ENCODE assay signal across 14 mouse cellular contexts in genomic region chr13:81133336-81133735, GRCm38 (mm10).
A peak's percentile ranks its signal among the peaks of the same experiment; 100 is the strongest.
DNase-seq lines count a peak whose midpoint lies in the region; ATAC-seq and TF ChIP-seq lines count a peak whose summit lies in the region.
"Had no signal": no experiment of that assay in that cellular context is flagged by ENCODE, and none has a peak within 500 bp of the region (broad histone marks: within the 10 kb centered on the region; RNA-seq: fewer than 3 reads in every experiment).

No protein-coding gene starts in this region.

- no peaks in the 10 kb centered on the region for H3K9me3 ChIP-seq in heart, embryonic 13.5 days
- no peaks in the 10 kb centered on the region for H3K9me3 ChIP-seq in MEL (replicated peaks; ENCODE audit: insufficient read depth, low read length)

- TF ChIP-seq CTCF in MEL (IDR thresholded peaks at IDR 0.05 in 2 of 3, conservative IDR thresholded peaks at IDR 0.05 in 1 of 3; ENCODE audit: control insufficient read depth in 1 of 3, insufficient read depth in 1 of 3, low read depth in 2 of 3, low read length in 3 of 3, poor library complexity in 1 of 3, severe bottlenecking in 1 of 3), result no peak
- TF ChIP-seq CTCF in bone marrow macrophage, adult 2 months (IDR thresholded peaks at IDR 0.05; ENCODE audit: low read depth, low read length), result no peak

- H3K79me2 ChIP-seq in MEL (ENCODE audit: control insufficient read depth, insufficient read depth, low read length, poor library complexity), result no peaks in the 10 kb centered on the region

- WGBS in heart, embryonic 13.5 days, result 78% methylated on average over 4 of the region's 4 CpGs

- intact Hi-C loops in heart, postnatal 36 days (cut with DNase I), result loop anchor here (2.0 kb wide), 1 partner anchor 251 kb away; the partner anchor contains the start of gene Arrdc3

- no peak for TF ChIP-seq RAD21 in MEL (IDR thresholded peaks at IDR 0.05; ENCODE audit: low read depth, low read length)

- no peak for ATAC-seq in heart, embryonic 13.5 days (ENCODE audit: extremely low read depth, insufficient number of reproducible peaks, low FRiP score, low TSS enrichment)
- ATAC-seq: CD4-positive, CD25-positive, alpha-beta regulatory T cell, adult 4 months had no signal

- peaks cover 69% of the 10 kb centered on the region for H3K4me1 ChIP-seq in heart, embryonic 13.5 days
- H3K4me1 ChIP-seq in MEL (ENCODE audit: control insufficient read depth in 1 of 2, insufficient read depth in 2 of 2, low read length in 2 of 2), result peaks cover 2 to 16% of the 10 kb centered on the region in 2 experiments
- H3K4me1 ChIP-seq in bone marrow macrophage, adult 2 months (ENCODE audit: control insufficient read depth, insufficient read depth, low read length), result peaks cover 56% of the 10 kb centered on the region

- H3K4me2 ChIP-seq in heart, embryonic 13.5 days, result no peak overlapping the region
- H3K4me2 ChIP-seq: lung, embryonic 14.5 days had no signal

- H3K9ac ChIP-seq in heart, embryonic 13.5 days, result no peak overlapping the region
- no peak overlapping the region for H3K9ac ChIP-seq in MEL (ENCODE audit: control insufficient read depth, low read depth, low read length, poor library complexity, severe bottlenecking)
- H3K9ac ChIP-seq: lung, embryonic 14.5 days had no signal

- H3K36me3 ChIP-seq in heart, embryonic 13.5 days, result no peaks in the 10 kb centered on the region
- peaks cover 0 to 12% of the 10 kb centered on the region in 2 experiments; a peak in 2 of 4 replicates for H3K36me3 ChIP-seq in MEL (ENCODE audit: control insufficient read depth in 1 of 2, insufficient read depth in 2 of 2, low read length in 2 of 2)

- H3K4me3 ChIP-seq in heart, embryonic 13.5 days, result no peak overlapping the region
- H3K4me3 ChIP-seq in MEL (ENCODE audit: control insufficient read depth in 1 of 2, insufficient read depth in 1 of 2, low read depth in 2 of 2, low read length in 2 of 2), result no peak overlapping the region
- H3K4me3 ChIP-seq in bone marrow macrophage, adult 2 months (ENCODE audit: insufficient read depth, low read length), result no peak overlapping the region

- TF ChIP-seq EP300 in MEL (IDR thresholded peaks at IDR 0.05; ENCODE audit: low read depth in 1 of 2, low read length in 2 of 2), result no peak

- no peak for DNase-seq in heart, postnatal 36 days
- peak; percentile 18 for DNase-seq in MEL (ENCODE audit: low read depth, low spot score)
- DNase-seq in kidney, postnatal 25 days, result peak; percentile 41 to 59
- no peak for DNase-seq in cerebellum, postnatal 10 days
- DNase-seq in gastrocnemius, adult 8-10 months (ENCODE audit: low spot score in 2 of 2), result no peak
- no peak for DNase-seq in thymus, postnatal 36 days
- DNase-seq: adrenal gland, postnatal 36 days; cerebellum, adult 9-11 months; spleen, adult 18-20 months; thymus, adult 18-20 months had no signal

- TF ChIP-seq POLR2A in MEL (IDR thresholded peaks at IDR 0.05; ENCODE audit: control insufficient read depth in 1 of 2, insufficient read depth in 1 of 2, low read depth in 1 of 2, low read length in 2 of 2, poor library complexity in 1 of 2), result no peak
- TF ChIP-seq POLR2A in bone marrow macrophage, adult 2 months (IDR thresholded peaks at IDR 0.05; ENCODE audit: borderline replicate concordance, low read depth, low read length), result no peak

- no peaks in the 10 kb centered on the region for H3K27me3 ChIP-seq in heart, embryonic 13.5 days (replicated peaks)
- H3K27me3 ChIP-seq in MEL (ENCODE audit: control insufficient read depth in 1 of 2, insufficient read depth in 2 of 2, low read length in 2 of 2), result no peaks in the 10 kb centered on the region

- peak overlapping the region; percentile 76; the same call in 1 of the 2 replicates for H3K27ac ChIP-seq in heart, embryonic 13.5 days (replicated peaks)
- no peak overlapping the region for H3K27ac ChIP-seq in MEL (ENCODE audit: control insufficient read depth, low read depth, low read length)
- peak overlapping the region; percentile 93 for H3K27ac ChIP-seq in bone marrow macrophage, adult 2 months (ENCODE audit: insufficient read depth, low read depth, low read length)

TF ChIP-seq in MEL, 35 proteins besides CTCF, POLR2A, EP300 and RAD21:
- TF ChIP-seq NELFE (IDR thresholded peaks at IDR 0.05; ENCODE audit: low read depth, low read length) (no peak), TCF12 (IDR thresholded peaks at IDR 0.05; ENCODE audit: low read depth, low read length) (no peak), BHLHE40 (IDR thresholded peaks at IDR 0.05; ENCODE audit: borderline replicate concordance, low read depth, low read length) (no peak), MEF2A (IDR thresholded peaks at IDR 0.05; ENCODE audit: extremely low read depth, insufficient replicate concordance, low read depth, low read length, poor library complexity, severe bottlenecking) (no peak), HCFC1 (IDR thresholded peaks at IDR 0.05; ENCODE audit: low read depth, low read length) (no peak), ZC3H11A (IDR thresholded peaks at IDR 0.05; ENCODE audit: low read depth, low read length) (no peak)

Comparison
In these comparisons a context has a peak if more than half of its experiments do, and no peak if none do; other contexts are left out.
1. DNase-seq: peak in MEL (single experiment) and kidney, postnatal 25 days (2 of 2); none in heart, postnatal 36 days (0 of 2), cerebellum, postnatal 10 days (0 of 2), gastrocnemius, adult 8-10 months (0 of 2) and thymus, postnatal 36 days (0 of 2).